Mouse (Mus musculus) CD4-positive, CD25-positive, alpha-beta regulatory T cell, adult 9 weeks (primary cell): ENCODE results near the gene Tmem259. TPM values are rescaled to one million over a fixed set of nuclear protein-coding genes. Genes with fewer than 3 reads are reported as not detected.

Source experiments
- polyA plus RNA-seq: library from polyadenylated mRNA; unstranded; fragments of 100-300 nt; shearing (Covaris generic); gene quantifications from one replicate; pipeline ENCODE4 v1.2.1, GENCODE M21; 2017

Gene Tmem259
- polyA plus RNA-seq = 3.8 TPM

DNA sequence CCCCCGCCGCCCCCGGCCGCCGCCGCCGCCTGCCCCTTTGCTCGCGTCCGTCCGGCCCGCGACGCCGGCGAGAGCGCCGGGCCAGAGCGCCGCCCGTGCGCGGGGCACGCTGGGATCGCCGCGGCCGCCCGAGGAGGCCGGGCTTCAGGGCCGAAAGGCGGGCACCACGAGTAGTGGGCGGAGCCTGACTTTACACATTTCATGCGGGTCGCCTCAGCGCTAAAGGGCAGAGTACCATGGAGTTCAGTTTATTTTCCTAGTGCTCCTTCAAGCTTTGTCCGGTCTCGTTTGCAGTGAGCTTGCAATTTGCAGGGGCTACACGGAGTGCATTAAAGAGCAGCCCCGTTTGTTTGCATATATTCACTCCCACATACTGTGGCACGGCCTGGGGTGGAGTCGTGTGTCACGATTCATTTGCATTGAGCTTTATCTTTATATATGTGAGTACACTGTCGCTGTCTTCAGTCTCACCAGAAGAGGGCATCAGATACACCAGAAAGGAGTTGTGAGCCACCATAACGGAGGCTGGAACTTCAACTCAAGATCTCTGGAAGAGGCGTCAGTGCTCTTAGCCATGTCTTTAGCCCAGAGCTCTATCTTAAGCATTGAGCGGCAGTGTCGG, at the start of gene Tmem259:
Tmem259 (minus strand) TSS at position 136 of the 622 bp plus-strand sequence.

DNA sequence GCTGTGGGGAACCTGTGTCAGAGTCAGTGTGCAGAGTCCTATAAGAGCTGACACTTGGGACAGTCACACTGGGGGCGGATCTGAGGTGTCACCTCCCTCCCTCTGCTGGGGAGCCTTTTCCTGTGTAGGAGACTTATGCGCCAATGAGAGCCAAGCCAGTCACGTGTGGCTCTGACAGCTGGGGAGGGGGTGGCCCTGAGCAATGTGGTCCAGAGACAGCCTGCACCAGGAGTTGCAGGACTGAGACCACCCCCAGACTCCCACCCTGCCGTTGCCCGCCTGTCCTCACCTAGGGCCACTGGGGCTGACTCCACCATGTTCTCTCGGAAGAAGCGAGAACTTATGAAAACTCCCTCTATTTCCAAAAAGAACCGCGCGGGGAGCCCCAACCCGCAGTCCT, 32.4 kb upstream of the Tmem259 start, which contains the start of gene Arhgap45:
Arhgap45 (plus strand) TSS at position 143 of the 400 bp plus-strand sequence.

GRCm38 (mm10) chr10:79996272-79997033, 12.3 kb upstream of the Tmem259 start, which contains the start of gene Abca7:
Abca7 (plus strand) TSS chr10:79996494.

DNA sequence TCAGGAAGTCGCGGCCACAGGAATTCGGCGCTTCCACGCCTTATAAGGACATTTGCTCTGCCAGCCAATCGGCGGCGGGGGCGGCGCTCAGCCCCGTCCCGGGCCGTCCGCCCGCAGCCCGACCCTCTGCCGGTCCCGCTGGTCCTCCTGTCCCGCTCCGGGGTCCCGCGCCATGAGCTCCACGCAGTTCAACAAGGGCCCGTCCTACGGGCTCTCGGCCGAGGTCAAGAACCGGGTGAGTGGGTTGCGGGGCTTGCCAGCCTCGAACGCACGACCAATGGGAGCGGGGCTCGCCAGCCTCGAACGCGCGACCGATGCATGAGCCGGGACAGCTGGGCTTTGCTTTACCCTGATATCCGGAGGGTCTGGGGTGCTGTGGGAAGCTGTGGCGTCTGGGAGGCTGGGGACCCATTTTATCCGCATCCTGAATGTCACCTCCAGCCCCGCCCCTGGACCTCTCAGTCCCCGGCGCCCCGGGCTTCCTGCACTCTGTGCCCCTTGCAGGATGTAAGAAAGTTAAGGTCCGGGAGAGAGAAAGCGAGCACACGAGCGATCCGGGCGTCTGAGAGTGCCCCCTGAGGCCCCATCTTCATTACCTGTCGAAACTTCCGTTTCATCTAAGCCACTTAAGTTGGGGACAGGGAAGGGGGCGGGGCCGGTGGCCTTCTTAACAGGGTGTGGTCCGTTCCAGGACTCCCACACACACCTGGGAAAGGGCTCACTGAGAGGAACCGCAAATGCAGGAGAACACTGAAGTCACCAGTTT, 4.6 kb upstream of the Tmem259 start, which contains the start of gene Cnn2:
Cnn2 (plus strand) TSS at position 79 of the 766 bp plus-strand sequence.

DNA sequence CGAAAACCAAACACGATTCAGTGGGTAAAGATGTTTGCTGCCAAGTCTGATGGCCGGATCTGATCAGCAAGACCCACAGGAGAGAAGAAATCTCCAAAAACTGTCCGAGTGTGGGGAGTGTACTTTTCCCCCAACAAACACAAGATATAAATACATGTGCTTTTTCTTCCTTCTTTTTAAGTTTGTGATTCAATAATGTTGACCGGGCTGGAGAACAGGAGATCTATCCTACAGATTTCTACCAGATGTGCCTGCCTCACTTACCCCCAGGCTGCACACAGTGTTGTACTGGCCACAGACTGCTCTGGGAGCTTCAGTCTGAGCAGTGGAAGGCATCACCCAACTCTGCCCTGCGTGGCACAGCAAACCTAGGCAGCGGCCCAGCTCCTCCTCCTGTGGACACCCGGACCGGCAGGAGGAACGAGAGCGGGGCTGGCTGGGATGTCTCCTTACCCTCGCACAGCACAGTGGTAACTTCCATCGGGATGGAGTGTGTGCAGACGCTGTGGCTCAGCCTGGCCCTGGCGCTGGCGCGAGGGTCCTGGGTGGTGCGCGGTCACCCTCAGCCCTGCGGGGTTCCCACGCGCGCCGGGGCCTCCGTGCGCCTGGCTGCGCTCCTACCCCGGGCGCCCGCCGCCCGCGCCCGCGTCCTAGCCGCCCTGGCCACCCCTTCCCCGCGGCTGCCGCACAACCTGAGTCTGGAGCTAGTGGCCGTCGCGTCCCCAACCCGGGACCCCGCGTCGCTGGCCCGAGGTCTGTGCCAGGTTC, 13.5 kb downstream of the Tmem259 start, which contains the start of gene Grin3b:
Grin3b (plus strand) TSS at position 301 of the 768 bp plus-strand sequence.

GRCm38 (mm10) chr10:79959847-79960601, 24.1 kb downstream of the Tmem259 start, which contains the start of gene Wdr18:
Wdr18 (plus strand) TSS chr10:79960152.

GRCm38 (mm10) chr10:79926491-79927323, 57.4 kb downstream of the Tmem259 start, which contains the start of gene Arid3a:
Arid3a (plus strand) TSS chr10:79927043.

Other genes with a start within 250 kb of the Tmem259 start
- gene Polrmt, start 237.7 kb downstream of the Tmem259 start, polyA plus RNA-seq = 35.6 TPM
- gene Fgf22, start 229.3 kb downstream of the Tmem259 start, polyA plus RNA-seq = not detected
- gene Rnf126, start 217.4 kb downstream of the Tmem259 start, polyA plus RNA-seq = 4.2 TPM
- 0.52 TPM for gene Fstl3, start 207.1 kb downstream of the Tmem259 start, polyA plus RNA-seq
- not detected for gene Prss57, start 193.4 kb downstream of the Tmem259 start, polyA plus RNA-seq
- 0.27 TPM for gene Palm, start 190.8 kb downstream of the Tmem259 start, polyA plus RNA-seq
- gene Misp, start 163.3 kb downstream of the Tmem259 start, polyA plus RNA-seq = not detected
- gene Ptbp1, start 129.9 kb downstream of the Tmem259 start, polyA plus RNA-seq = 357 TPM
- gene Prtn3, start 109.9 kb downstream of the Tmem259 start, polyA plus RNA-seq = not detected
- gene Plppr3, start 109.7 kb downstream of the Tmem259 start, polyA plus RNA-seq = 5.6 TPM
- gene Elane, start 98.1 kb downstream of the Tmem259 start, polyA plus RNA-seq = not detected
- not detected for gene Cfd, start 93.5 kb downstream of the Tmem259 start, polyA plus RNA-seq
- 18.3 TPM for gene Med16, start 75.4 kb downstream of the Tmem259 start, polyA plus RNA-seq
- 3.7 TPM for gene Gm26602, start 73.5 kb downstream of the Tmem259 start, polyA plus RNA-seq
- 0.24 TPM for gene Kiss1r, start 67.4 kb downstream of the Tmem259 start, polyA plus RNA-seq
- 205 TPM for gene R3hdm4, start 63.1 kb downstream of the Tmem259 start, polyA plus RNA-seq
- 7.4 TPM for gene Arid3a, start 57.3 kb downstream of the Tmem259 start, polyA plus RNA-seq
- gene Wdr18, start 24.2 kb downstream of the Tmem259 start, polyA plus RNA-seq = 79.7 TPM
- 0.22 TPM for gene Grin3b, start 13.6 kb downstream of the Tmem259 start, polyA plus RNA-seq
- 1,134 TPM for gene Cnn2, start 4.3 kb upstream of the Tmem259 start, polyA plus RNA-seq
- 62.4 TPM for gene Abca7, start 12.2 kb upstream of the Tmem259 start, polyA plus RNA-seq
- 911 TPM for gene Arhgap45, start 32.3 kb upstream of the Tmem259 start, polyA plus RNA-seq
- gene Polr2e, start 55.5 kb upstream of the Tmem259 start, polyA plus RNA-seq = 250 TPM
- 504 TPM for gene Gpx4, start 62.8 kb upstream of the Tmem259 start, polyA plus RNA-seq
- 71.4 TPM for gene Sbno2, start 121.2 kb upstream of the Tmem259 start, polyA plus RNA-seq
- 10.0 TPM for gene Stk11, start 131.5 kb upstream of the Tmem259 start, polyA plus RNA-seq
- gene Atp5d, start 154.3 kb upstream of the Tmem259 start, polyA plus RNA-seq = 362 TPM
- gene Cbarp, start 156.5 kb upstream of the Tmem259 start, polyA plus RNA-seq = 2.3 TPM
- gene Midn, start 163.9 kb upstream of the Tmem259 start, polyA plus RNA-seq = 1.5 TPM
- gene Cirbp, start 181.7 kb upstream of the Tmem259 start, polyA plus RNA-seq = 293 TPM
- 32.8 TPM for gene 1600002K03Rik, start 188.6 kb upstream of the Tmem259 start, polyA plus RNA-seq
- 0.38 TPM for gene Efna2, start 195.2 kb upstream of the Tmem259 start, polyA plus RNA-seq
- 130 TPM for gene Mum1, start 242.1 kb upstream of the Tmem259 start, polyA plus RNA-seq